Mouse (Mus musculus): ENCODE results near the gene Clk3. TPM values are rescaled to one million over a fixed set of nuclear protein-coding genes. Genes with fewer than 3 reads are reported as not detected.

Clk3 gene
- polyA plus RNA-seq, 1 experiment from 2014 or later = 64.7 TPM

GRCm38 (mm10) chr9:57767231-57767630, 1.6 kb upstream of the Clk3 start:
- 94% methylated on average over 4 of the region's 4 CpGs for WGBS
- Histone ChIP-seq H3K4me2 (no peak overlapping the region), H3K9ac (no peak overlapping the region), H3K36me3 (no peaks in the 10 kb centered on the region), H3K4me1 (peaks cover 32% of the 10 kb centered on the region), H3K4me3 (no peak overlapping the region), H3K27me3 (no peaks in the 10 kb centered on the region), H3K27ac (no peak overlapping the region), H3K9me3 (no peaks in the 10 kb centered on the region)
- no peak for ATAC-seq (ENCODE audit: insufficient number of reproducible peaks, low FRiP score, low TSS enrichment, low read depth)

GRCm38 (mm10) chr9:57766431-57766830, 771 bp upstream of the Clk3 start:
- peak overlapping the region; percentile 82 for H3K4me3 ChIP-seq
- WGBS = 45% methylated on average over 6 of the region's 6 CpGs
- H3K27ac ChIP-seq = peak overlapping the region; percentile 97; the same call in 1 of the 2 replicates
- H3K9me3 ChIP-seq = no peaks in the 10 kb centered on the region
- peak overlapping the region; percentile 93 for H3K4me2 ChIP-seq
- H3K27me3 ChIP-seq = no peaks in the 10 kb centered on the region
- no peak for ATAC-seq (ENCODE audit: insufficient number of reproducible peaks, low FRiP score, low TSS enrichment, low read depth)
- H3K4me1 ChIP-seq = peaks cover 40% of the 10 kb centered on the region
- H3K9ac ChIP-seq = no peak overlapping the region
- peaks cover 4% of the 10 kb centered on the region for H3K36me3 ChIP-seq

GRCm38 (mm10) chr9:57764974-57765363, 691 bp downstream of the Clk3 start:
- WGBS = under 1% methylated on average over 45 of the region's 45 CpGs
- Histone ChIP-seq H3K9ac (peak overlapping the region; percentile 82), H3K27ac (peak overlapping the region; percentile 97), H3K27me3 (no peaks in the 10 kb centered on the region), H3K4me1 (peaks cover 40% of the 10 kb centered on the region), H3K36me3 (peaks cover 19% of the 10 kb centered on the region), H3K9me3 (no peaks in the 10 kb centered on the region), H3K4me3 (peak overlapping the region; percentile 82), H3K4me2 (peak overlapping the region; percentile 93)
- peak; percentile 86 for ATAC-seq (ENCODE audit: insufficient number of reproducible peaks, low FRiP score, low TSS enrichment, low read depth)

- 0% methylated on average over 57 of the region's 57 CpGs for WGBS
- H3K9ac ChIP-seq = peak overlapping the region; percentile 82
These were observed 1.3 kb downstream of the Clk3 start for GRCm38 (mm10) chr9:57764147-57764973.

GRCm38 (mm10) chr9:57762563-57762991, 3.1 kb downstream of the Clk3 start:
- no peak for ATAC-seq (ENCODE audit: insufficient number of reproducible peaks, low FRiP score, low TSS enrichment, low read depth)
- Histone ChIP-seq H3K4me3 (no peak overlapping the region), H3K9me3 (no peaks in the 10 kb centered on the region), H3K4me2 (peak overlapping the region; percentile 82), H3K9ac (no peak overlapping the region), H3K4me1 (peaks cover 43% of the 10 kb centered on the region), H3K27me3 (no peaks in the 10 kb centered on the region), H3K27ac (peak overlapping the region; percentile 39; the same call in 1 of the 2 replicates), H3K36me3 (peaks cover 42% of the 10 kb centered on the region)
- 54% methylated on average over 6 of the region's 6 CpGs for WGBS

More at GRCm38 (mm10) chr9:57764147-57764973, 1.3 kb downstream of the Clk3 start:
- Histone ChIP-seq H3K36me3 (peaks cover 25% of the 10 kb centered on the region), H3K9me3 (no peaks in the 10 kb centered on the region), H3K4me1 (peaks cover 40% of the 10 kb centered on the region), H3K4me2 (peak overlapping the region; percentile 82), H3K27me3 (no peaks in the 10 kb centered on the region), H3K27ac (peak overlapping the region; percentile 97), H3K4me3 (peak overlapping the region; percentile 82)
- peak; percentile 33 for ATAC-seq (ENCODE audit: insufficient number of reproducible peaks, low FRiP score, low TSS enrichment, low read depth)

- H3K9ac ChIP-seq = no peak overlapping the region
- peak overlapping the region; percentile 39; the same call in 1 of the 2 replicates for H3K27ac ChIP-seq
- ATAC-seq (ENCODE audit: insufficient number of reproducible peaks, low FRiP score, low TSS enrichment, low read depth) = no peak
- WGBS = 88% methylated on average over 13 of the region's 13 CpGs
- H3K27me3 ChIP-seq = no peaks in the 10 kb centered on the region
- peaks cover 50% of the 10 kb centered on the region for H3K36me3 ChIP-seq
- H3K4me2 ChIP-seq = peak overlapping the region; percentile 82
- H3K4me1 ChIP-seq = peaks cover 42% of the 10 kb centered on the region
- no peaks in the 10 kb centered on the region for H3K9me3 ChIP-seq
- no peak overlapping the region for H3K4me3 ChIP-seq
These were observed 3.8 kb downstream of the Clk3 start for GRCm38 (mm10) chr9:57761563-57762551.

- ATAC-seq (ENCODE audit: insufficient number of reproducible peaks, low FRiP score, low TSS enrichment, low read depth) = no peak
- peaks cover 31% of the 10 kb centered on the region for H3K4me1 ChIP-seq
- no peak overlapping the region for H3K4me2 ChIP-seq
- H3K27me3 ChIP-seq = no peaks in the 10 kb centered on the region
- H3K9me3 ChIP-seq = no peaks in the 10 kb centered on the region
- no peak overlapping the region for H3K9ac ChIP-seq
- WGBS = 95% methylated on average over 24 of the region's 24 CpGs
- H3K27ac ChIP-seq = no peak overlapping the region
- peaks cover 59% of the 10 kb centered on the region for H3K36me3 ChIP-seq
- H3K4me3 ChIP-seq = no peak overlapping the region
These were observed 5.1 kb downstream of the Clk3 start for GRCm38 (mm10) chr9:57760416-57761146.

- Histone ChIP-seq H3K36me3 (peaks cover 72% of the 10 kb centered on the region), H3K9me3 (no peaks in the 10 kb centered on the region), H3K9ac (no peak overlapping the region), H3K4me1 (peaks cover 31% of the 10 kb centered on the region), H3K4me3 (no peak overlapping the region), H3K27me3 (no peaks in the 10 kb centered on the region), H3K4me2 (no peak overlapping the region), H3K27ac (no peak overlapping the region)
- 28% methylated on average over 6 of the region's 6 CpGs for WGBS
- ATAC-seq (ENCODE audit: insufficient number of reproducible peaks, low FRiP score, low TSS enrichment, low read depth) = no peak
These were observed 6.4 kb downstream of the Clk3 start for GRCm38 (mm10) chr9:57759289-57759688.

GRCm38 (mm10) chr9:57758528-57758927, 7.1 kb downstream of the Clk3 start:
- Histone ChIP-seq H3K4me1 (peaks cover 25% of the 10 kb centered on the region), H3K36me3 (peaks cover 80% of the 10 kb centered on the region), H3K4me2 (no peak overlapping the region), H3K27me3 (no peaks in the 10 kb centered on the region), H3K9me3 (no peaks in the 10 kb centered on the region), H3K27ac (no peak overlapping the region), H3K4me3 (no peak overlapping the region), H3K9ac (no peak overlapping the region)
- ATAC-seq (ENCODE audit: insufficient number of reproducible peaks, low FRiP score, low TSS enrichment, low read depth) = no peak
- 92% methylated on average over 22 of the region's 22 CpGs for WGBS

- Histone ChIP-seq H3K4me1 (peaks cover 15% of the 10 kb centered on the region), H3K9me3 (no peaks in the 10 kb centered on the region), H3K4me2 (no peak overlapping the region), H3K27ac (no peak overlapping the region), H3K36me3 (peaks cover 89% of the 10 kb centered on the region), H3K4me3 (no peak overlapping the region), H3K9ac (no peak overlapping the region), H3K27me3 (no peaks in the 10 kb centered on the region)
- no peak for ATAC-seq (ENCODE audit: insufficient number of reproducible peaks, low FRiP score, low TSS enrichment, low read depth)
- 79% methylated on average over 3 of the region's 3 CpGs for WGBS
These were observed 8.1 kb downstream of the Clk3 start for GRCm38 (mm10) chr9:57757578-57757977.

- Histone ChIP-seq H3K9me3 (no peaks in the 10 kb centered on the region), H3K36me3 (peaks cover 100% of the 10 kb centered on the region), H3K9ac (no peak overlapping the region), H3K27ac (no peak overlapping the region), H3K4me3 (no peak overlapping the region), H3K4me1 (no peaks in the 10 kb centered on the region), H3K27me3 (no peaks in the 10 kb centered on the region), H3K4me2 (no peak overlapping the region)
- no peak for ATAC-seq (ENCODE audit: insufficient number of reproducible peaks, low FRiP score, low TSS enrichment, low read depth)
- 88% methylated on average over 7 of the region's 7 CpGs for WGBS
These were observed 14.8 kb downstream of the Clk3 start for GRCm38 (mm10) chr9:57750901-57751300.

All from limb, embryonic 15.5 days (tissue).